Mouse (Mus musculus) kidney, postnatal 14 days (tissue): ENCODE results near the gene Cldn34b3.
"Not testable (repeated sequence)": the region's sequence is repeated elsewhere in the genome, so short reads cannot be mapped to it uniquely, and the experiment has no call there.

ENCODE experiments used
- DNase-seq: peaks from one replicate; pipeline ENCODE4 v3.0.0; 2022; ENCODE audit warnings: mixed read lengths

Cldn34b3 gene

GRCm38 (mm10) chrX:76264004-76264403 lies at the start of gene Cldn34b3:
TSS of gene Cldn34b3 (plus strand) at chrX:76264304.
- not testable (repeated sequence) for DNase-seq
